Mouse (Mus musculus): ENCODE results near the gene Shroom2. TPM values are rescaled to one million over a fixed set of nuclear protein-coding genes. Genes with fewer than 3 reads are reported as not detected.

The Shroom2 gene
- total and polyA plus RNA-seq, 2 experiments: 5.9 to 8.6 TPM

GRCm38 (mm10) chrX:152618464-152618863 is 150.8 kb downstream of the Shroom2 start:
- Histone ChIP-seq H3K4me1 (ENCODE audit: control insufficient read depth, insufficient read depth, low read length) (peaks cover 4% of the 10 kb centered on the region; the same call in 1 of the 2 replicates), H3K79me2 (ENCODE audit: control insufficient read depth, insufficient read depth, low read length) (no peaks in the 10 kb centered on the region), H3K27ac (replicated peaks; ENCODE audit: insufficient read depth, low read depth, low read length) (no peak overlapping the region), H3K36me3 (ENCODE audit: control insufficient read depth, insufficient read depth, low read length) (peaks cover 20% of the 10 kb centered on the region), H3K27me3 (ENCODE audit: control insufficient read depth, insufficient read depth, low read length) (no peaks in the 10 kb centered on the region), H3K4me3 (ENCODE audit: insufficient read depth, low read depth, low read length) (no peak overlapping the region), H3K9ac (ENCODE audit: low read depth, low read length) (no peak overlapping the region)
- TF ChIP-seq CTCF (IDR thresholded peaks at IDR 0.05; ENCODE audit: low read depth, low read length) (no peak), POLR2A (IDR thresholded peaks at IDR 0.05; ENCODE audit: extremely low read depth, insufficient read depth, low read length) (no peak)
- DNase-seq (ENCODE audit: extremely low read depth, low read depth, low spot score): no peak
- WGBS: 86% methylated on average over 1 of the region's 1 CpGs

DNA sequence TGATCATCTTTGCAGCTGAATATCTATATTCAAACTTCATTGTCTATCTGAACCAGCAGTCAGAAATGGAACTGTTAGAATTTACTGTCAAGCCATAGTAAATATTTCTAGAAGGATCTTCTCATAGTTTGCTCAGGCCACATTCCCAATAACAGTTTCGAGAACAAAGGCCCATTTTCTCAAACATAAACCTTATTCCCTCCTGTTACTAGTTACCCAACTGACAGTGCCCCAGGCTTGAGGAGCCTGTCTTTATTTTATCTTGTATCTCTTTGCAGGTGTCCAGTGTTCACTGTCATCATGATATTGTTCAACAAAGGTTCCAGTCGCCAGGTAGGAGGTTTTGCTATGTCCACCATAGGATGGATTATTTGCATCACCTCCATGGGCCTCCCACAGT is 206.2 kb downstream of the Shroom2 start, which contains the start of gene Cldn34a:
Gene Cldn34a, plus strand, starts transcription at position 301 of the 400 bp plus-strand sequence.
- H3K36me3 ChIP-seq (ENCODE audit: control insufficient read depth, insufficient read depth, low read length): no peaks in the 10 kb centered on the region
- H3K27ac ChIP-seq (replicated peaks; ENCODE audit: insufficient read depth, low read depth, low read length): no peak within 1 kb of the TSS
- H3K4me3 ChIP-seq (ENCODE audit: insufficient read depth, low read depth, low read length): no peak within 1 kb of the TSS
- DNase-seq (ENCODE audit: extremely low read depth, low read depth, low spot score): no peak
- no peaks in the 10 kb centered on the region for H3K27me3 ChIP-seq (ENCODE audit: control insufficient read depth, insufficient read depth, low read length)
- TF ChIP-seq CTCF (IDR thresholded peaks at IDR 0.05; ENCODE audit: low read depth, low read length) (no peak), POLR2A (IDR thresholded peaks at IDR 0.05; ENCODE audit: extremely low read depth, insufficient read depth, low read length) (no peak)
- WGBS: 76% methylated on average over 2 of the region's 2 CpGs
- H3K9ac ChIP-seq (ENCODE audit: low read depth, low read length): no peak within 1 kb of the TSS
- H3K79me2 ChIP-seq (ENCODE audit: control insufficient read depth, insufficient read depth, low read length): no peaks in the 10 kb centered on the region
- H3K4me1 ChIP-seq (ENCODE audit: control insufficient read depth, insufficient read depth, low read length): no peaks in the 10 kb centered on the region

Other genes starting within 250 kb of the Shroom2 start
- gene Cldn34a, start 206.1 kb downstream of the Shroom2 start, total RNA-seq (2014; rRNA removed): not detected in 2 replicates
- not detected in 2 replicates for gene Cldn34a, start 206.1 kb downstream of the Shroom2 start, polyA plus RNA-seq (2012; rRNA removed)
- gene Gpr143, start 12.5 kb upstream of the Shroom2 start, total RNA-seq (2014; rRNA removed): 0.34 TPM in 1 of 2 replicates, not detected in the other
- gene Gpr143, start 12.5 kb upstream of the Shroom2 start, polyA plus RNA-seq (2012; rRNA removed): not detected in 2 replicates
- gene Usp51, start 237.0 kb upstream of the Shroom2 start, total RNA-seq (2014; rRNA removed): 0.07 TPM in 1 of 2 replicates, not detected in the other
- gene Usp51, start 237.0 kb upstream of the Shroom2 start, polyA plus RNA-seq (2012; rRNA removed): not detected in 2 replicates